ENCODE assay signal across 8 mouse cellular contexts in genomic region chr9:60794210-60794840, GRCm38 (mm10). TPM values are rescaled to one million over a fixed set of nuclear protein-coding genes. Genes with fewer than 3 reads are reported as not detected.
DNase-seq lines count a peak whose midpoint lies in the region; ATAC-seq lines count a peak whose summit lies in the region.

Gene Uaca (plus strand): TSS chr9:60794542.

- H3K4me3 ChIP-seq in hindbrain, embryonic 14.5 days (replicated peaks; ENCODE audit: low read length), result peak within 1 kb of the TSS; percentile 73

- peak within 1 kb of the TSS; percentile 4; the same call in 1 of the 2 replicates for H3K27ac ChIP-seq in hindbrain, embryonic 14.5 days

- peak; percentile 95 for ATAC-seq in hindbrain, embryonic 14.5 days (ENCODE audit: low FRiP score)

- H3K9ac ChIP-seq in hindbrain, embryonic 14.5 days, result peak within 1 kb of the TSS; percentile 64

- H3K9me3 ChIP-seq in hindbrain, embryonic 14.5 days (ENCODE audit: control insufficient read depth, low read length), result no peaks in the 10 kb centered on the region

- H3K4me2 ChIP-seq in hindbrain, embryonic 14.5 days (replicated peaks), result peak within 1 kb of the TSS; percentile 87

- H3K4me1 ChIP-seq in hindbrain, embryonic 14.5 days (replicated peaks; ENCODE audit: control insufficient read depth, insufficient read depth, low read length), result 0 out of 2 replicates have a peak, but pooled peaks cover 5% of the 10 kb centered on the region

- DNase-seq in ZHBTc4 (ENCODE audit: low read depth, low spot score), result peak; percentile 97
- peak; percentile 74 to 78 for DNase-seq in cerebellum, postnatal 36 days
- peak; percentile 96 for DNase-seq in gastrocnemius, adult 18-20 months (ENCODE audit: low spot score)
- DNase-seq in hindbrain, embryonic 14.5 days (ENCODE audit: low spot score), result peak; percentile 88
- peak; percentile 74 to 77 for DNase-seq in layer of hippocampus, postnatal 36 days
- peak; percentile 97 for DNase-seq in lung, postnatal 14 days
- DNase-seq in right cerebral cortex, adult 18-20 months, result peak; percentile 69
- DNase-seq in urinary bladder, postnatal 10 days (ENCODE audit: low spot score), result peak; percentile 75

- H3K36me3 ChIP-seq in hindbrain, embryonic 14.5 days (replicated peaks; ENCODE audit: control insufficient read depth, insufficient read depth), result no peaks in the 10 kb centered on the region

- WGBS in hindbrain, embryonic 14.5 days, result under 1% methylated on average over 45 of the region's 45 CpGs

- 0 out of 2 replicates have a peak, but pooled peaks cover 2% of the 10 kb centered on the region for H3K27me3 ChIP-seq in hindbrain, embryonic 14.5 days (ENCODE audit: control insufficient read depth, insufficient read depth, low read length)

RNA-seq across cellular contexts. Expression of gene Uaca, which starts in this region (rescaled TPM):
- 100 to 1,000 TPM; 137 to 171 TPM for total RNA-seq in gastrocnemius, adult 18-20 months (2021)
- 13.2 and 15.2 TPM in 2 replicates for polyA plus RNA-seq in hindbrain, embryonic 14.5 days (2014; fragmentation: Nextera tagmentation; extraction: Ambion mirVana)
- total RNA-seq in layer of hippocampus, postnatal 36 days (2021), result 1 to 10 TPM; 5.6 to 7.0 TPM

Comparison
In these comparisons a context has a peak if more than half of its experiments do, and no peak if none do; other contexts are left out.
1. Peak in every context shown above with its lines: DNase-seq, ATAC-seq, H3K4me3 ChIP-seq and H3K27ac ChIP-seq.
2. RNA of gene Uaca (total RNA-seq): 137 to 171 TPM in gastrocnemius, adult 18-20 months; 5.6 to 7.0 TPM in layer of hippocampus, postnatal 36 days; every median in the first group is over 10 times any median in the second.